Mouse (Mus musculus) ES-E14 (cell line): ENCODE measurements around the gene Shroom1. TPM values are rescaled to one million over a fixed set of nuclear protein-coding genes. Genes with fewer than 3 reads are reported as not detected.

Experiments
- DNase-seq: peaks from one replicate; pipeline ENCODE4 v3.0.0-alpha.2; 2013; ENCODE audit warnings: low read depth, low spot score
- H3K27ac ChIP-seq: 2 replicates; pipeline ENCODE4 v1.5.1; 2012; ENCODE audit warnings: low read depth, mild to moderate bottlenecking, low read length, moderate library complexity, mixed read lengths; ENCODE audit not compliant: poor library complexity, insufficient read depth, severe bottlenecking
- H3K36me3 ChIP-seq: 2 replicates; pipeline ENCODE4 v1.6.1; 2012; ENCODE audit warnings: mild to moderate bottlenecking, low read length, moderate library complexity, mixed read lengths; ENCODE audit not compliant: control insufficient read depth, poor library complexity, insufficient read depth, severe bottlenecking
- H3K4me1 ChIP-seq, 2 experiments: fragments of 150-350 bp in 1 of 2; sonication (generic) in 1 of 2; 2 replicates each; pipeline ENCODE4 v1.6.1; 2012; ENCODE audit warnings: low read length in 2 of 2, mild to moderate bottlenecking in 1 of 2, mixed read lengths in 1 of 2; ENCODE audit not compliant: control insufficient read depth in 2 of 2, insufficient read depth in 2 of 2, poor library complexity in 1 of 2
- H3K4me3 ChIP-seq, 2 experiments: fragments of 150-350 bp in 1 of 2; sonication (generic) in 1 of 2; 2 replicates each; pipeline ENCODE4 v1.5.1; 2012; ENCODE audit warnings: low read length in 2 of 2, low read depth in 1 of 2, mild to moderate bottlenecking in 1 of 2, mixed read lengths in 1 of 2; ENCODE audit not compliant: insufficient read depth in 1 of 2, poor library complexity in 1 of 2, severe bottlenecking in 1 of 2
- H3K9ac ChIP-seq: 2 replicates; pipeline ENCODE4 v1.6.1; 2012; ENCODE audit warnings: low read depth, mild to moderate bottlenecking, low read length, mixed read lengths; ENCODE audit not compliant: poor library complexity, insufficient read depth, severe bottlenecking
- H3K9me3 ChIP-seq: fragments of 150-350 bp; sonication (generic); 2 replicates; pipeline ENCODE4 v1.6.1; 2012; ENCODE audit warnings: low read depth, mild to moderate bottlenecking, low read length; ENCODE audit not compliant: control insufficient read depth, insufficient read depth
- CHD2 ChIP-seq: IDR thresholded peaks from 2 replicates; pipeline ENCODE4 v1.6.1; 2014; ENCODE audit warnings: mild to moderate bottlenecking, low read depth, low read length, inconsistent platforms
- HCFC1 ChIP-seq: IDR thresholded peaks from 2 replicates; pipeline ENCODE4 v1.6.1; 2012; ENCODE audit warnings: low read length, inconsistent platforms, borderline replicate concordance; ENCODE audit not compliant: insufficient read depth
- MAFK ChIP-seq: IDR thresholded peaks from 2 replicates; pipeline ENCODE4 v1.6.1; 2014; ENCODE audit warnings: mild to moderate bottlenecking, low read depth, low read length, inconsistent platforms; ENCODE audit not compliant: insufficient read depth
- ZC3H11A ChIP-seq: IDR thresholded peaks from 2 replicates; pipeline ENCODE4 v1.6.1; 2012; ENCODE audit warnings: low read depth, mild to moderate bottlenecking, inconsistent platforms, low read length, borderline replicate concordance
- ZNF384 ChIP-seq: IDR thresholded peaks from 2 replicates; pipeline ENCODE4 v1.6.1; 2012; ENCODE audit warnings: low read depth, low read length, inconsistent platforms
- in situ Hi-C, 2 experiments: fragments of 600-800 bp; cut with MboI; formaldehyde crosslinking; loops; one replicate each; pipeline ENCODE4 v1.15.1; 2025; ENCODE audit warnings: low sequenced_read_pairs in 2 of 2, inconsistent platforms in 1 of 2; ENCODE audit not compliant: unreplicated experiment in 2 of 2
- total RNA-seq: library from RNA; depleted of rRNA; stranded (reverse); fragments of 300-350 nt; gene quantifications from 2 replicates; pipeline ENCODE4 v1.2.3, GENCODE M21; 2012

Gene Shroom1
- total RNA-seq, 1 experiment: 1.7 TPM

DNA sequence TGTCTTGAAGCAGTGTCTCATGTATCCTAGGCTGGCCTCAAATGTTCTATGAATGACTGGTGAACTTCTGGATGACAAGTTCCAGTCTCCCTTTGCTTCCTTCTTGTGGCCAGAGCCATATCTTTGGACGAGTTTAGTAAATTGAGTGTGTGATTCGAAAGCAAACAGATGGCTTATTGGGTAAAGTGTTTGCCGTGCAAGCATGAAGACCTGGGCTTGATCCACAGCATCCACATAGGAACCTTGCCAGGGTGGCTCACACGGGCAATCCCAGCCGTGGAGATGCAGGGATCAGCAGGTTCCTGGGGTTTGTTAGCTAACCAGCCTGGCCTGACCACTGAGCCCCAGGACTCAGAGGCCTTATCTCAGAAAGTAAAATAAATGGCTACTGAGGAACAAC is 4.0 kb upstream of the Shroom1 start:
- in situ Hi-C loops: no loop called here
- Histone ChIP-seq H3K27ac (no peak overlapping the region), H3K4me3 (no peak overlapping the region), H3K36me3 (no peaks in the 10 kb centered on the region), H3K4me1 (no peaks in the 10 kb centered on the region), H3K9ac (no peak overlapping the region), H3K9me3 (no peaks in the 10 kb centered on the region)
- TF ChIP-seq ZC3H11A (no peak), HCFC1 (no peak), ZNF384 (no peak), CHD2 (no peak), MAFK (no peak)
- DNase-seq: no peak

- H3K9ac ChIP-seq: peak overlapping the region; percentile 51
- H3K4me1 ChIP-seq: no peaks in the 10 kb centered on the region
- TF ChIP-seq ZNF384: no peak
- TF ChIP-seq ZC3H11A: peak; percentile 12; the same call in 1 of the 2 replicates
- in situ Hi-C loops: no loop called here
- H3K4me3 ChIP-seq: peak overlapping the region; percentile 71 to 74
- no peaks in the 10 kb centered on the region for H3K9me3 ChIP-seq
- no peak overlapping the region for H3K27ac ChIP-seq
- DNase-seq: no peak
- H3K36me3 ChIP-seq: no peaks in the 10 kb centered on the region
These were observed 458 bp downstream of the Shroom1 start for GRCm38 (mm10) chr11:53457372-53457954.

GRCm38 (mm10) chr11:53458996-53459395 is 2.0 kb downstream of the Shroom1 start:
- no peak overlapping the region for H3K4me3 ChIP-seq
- no peaks in the 10 kb centered on the region; a peak in 1 of 4 replicates for H3K4me1 ChIP-seq
- no peaks in the 10 kb centered on the region for H3K36me3 ChIP-seq
- DNase-seq: no peak
- H3K27ac ChIP-seq: no peak overlapping the region
- in situ Hi-C loops: no loop called here
- no peaks in the 10 kb centered on the region for H3K9me3 ChIP-seq
- no peak for TF ChIP-seq HCFC1
- TF ChIP-seq ZC3H11A: no peak
- TF ChIP-seq CHD2: no peak
- TF ChIP-seq ZNF384: no peak
- no peak for TF ChIP-seq MAFK
- no peak overlapping the region for H3K9ac ChIP-seq

- no peak for DNase-seq
- TF ChIP-seq MAFK (no peak), CHD2 (no peak), HCFC1 (no peak), ZC3H11A (no peak)
- Histone ChIP-seq H3K27ac (no peak overlapping the region), H3K36me3 (no peaks in the 10 kb centered on the region), H3K9ac (no peak overlapping the region), H3K4me1 (no peaks in the 10 kb centered on the region; a peak in 1 of 4 replicates), H3K4me3 (no peak overlapping the region), H3K9me3 (no peaks in the 10 kb centered on the region)
- in situ Hi-C loops: no loop called here
These were observed 3.2 kb downstream of the Shroom1 start for GRCm38 (mm10) chr11:53460192-53460591.

- no peak for TF ChIP-seq ZC3H11A
- H3K9ac ChIP-seq: no peak overlapping the region
- no peak overlapping the region for H3K4me3 ChIP-seq
- H3K9me3 ChIP-seq: no peaks in the 10 kb centered on the region
- in situ Hi-C loops: no loop called here
- no peaks in the 10 kb centered on the region for H3K36me3 ChIP-seq
- H3K4me1 ChIP-seq: peaks cover under 1 to 3% of the 10 kb centered on the region in 2 experiments; a peak in 3 of 4 replicates
- H3K27ac ChIP-seq: no peak overlapping the region
- DNase-seq: no peak
These were observed 4.7 kb downstream of the Shroom1 start for GRCm38 (mm10) chr11:53461727-53462126.
